ENCODE assay signal across 15 mouse cellular contexts in the genomic region with DNA sequence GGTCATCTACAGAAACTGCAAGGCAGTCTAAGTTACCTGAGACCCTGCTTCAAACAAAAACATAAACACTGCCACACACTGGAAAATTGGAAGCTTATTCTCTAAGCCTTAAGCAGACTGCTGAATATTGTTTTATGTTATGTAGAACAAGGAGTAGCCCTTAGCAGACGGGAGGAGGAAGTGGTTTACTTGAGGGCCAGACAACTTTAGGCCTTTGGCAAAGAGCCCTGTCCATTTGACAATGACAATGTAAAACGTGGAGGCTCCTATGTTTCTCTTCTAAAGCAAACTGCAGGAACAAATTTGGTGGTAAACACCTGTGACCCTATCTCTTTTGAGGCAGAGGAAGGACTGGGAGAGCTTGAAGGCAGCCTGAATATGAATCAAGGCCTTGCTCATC. TPM values are rescaled to one million over a fixed set of nuclear protein-coding genes. Genes with fewer than 3 reads are reported as not detected.
A peak's percentile ranks its signal among the peaks of the same experiment; 100 is the strongest.
DNase-seq lines count a peak whose midpoint lies in the region; ATAC-seq and TF ChIP-seq lines count a peak whose summit lies in the region.
"Had no signal": no experiment of that assay in that cellular context is flagged by ENCODE, and none has a peak within 500 bp of the region (broad histone marks: within the 10 kb centered on the region; RNA-seq: fewer than 3 reads in every experiment).

No protein-coding gene starts in this region.

- TF ChIP-seq CTCF in heart, adult 2 months (IDR thresholded peaks at IDR 0.05) = no peak
- TF ChIP-seq CTCF in lung, postnatal 0 days (IDR thresholded peaks at IDR 0.05) = no peak
- TF ChIP-seq CTCF in intestine, postnatal 0 days (IDR thresholded peaks at IDR 0.05; ENCODE audit: low read depth) = no peak

- TF ChIP-seq EP300 in heart, adult 2 months (IDR thresholded peaks at IDR 0.05; ENCODE audit: insufficient read depth, low read depth, low read length) = no peak
- TF ChIP-seq EP300 in lung, postnatal 0 days (IDR thresholded peaks at IDR 0.05) = no peak

- no peak overlapping the region for H3K4me3 ChIP-seq in heart, adult 2 months
- no peak overlapping the region for H3K4me3 ChIP-seq in kidney, embryonic 14.5 days (ENCODE audit: low read length)
- H3K4me3 ChIP-seq in lung, postnatal 0 days (ENCODE audit: low read depth, low read length) = no peak overlapping the region
- no peak overlapping the region for H3K4me3 ChIP-seq in intestine, postnatal 0 days (ENCODE audit: low read depth, low read length)
- H3K4me3 ChIP-seq in hindbrain, embryonic 14.5 days (replicated peaks; ENCODE audit: low read length) = no peak overlapping the region
- H3K4me3 ChIP-seq: left cerebral cortex, adult 2 months; limb, embryonic 13.5 days; neural tube, embryonic 12.5 days had no signal

- 17% methylated on average over 2 of the region's 2 CpGs for WGBS in heart, adult 2 months
- WGBS in kidney, embryonic 14.5 days = 47% methylated on average over 2 of the region's 2 CpGs
- WGBS in lung, postnatal 0 days = 4% methylated on average over 2 of the region's 2 CpGs
- 44% methylated on average over 2 of the region's 2 CpGs for WGBS in intestine, postnatal 0 days
- 54% methylated on average over 2 of the region's 2 CpGs for WGBS in hindbrain, embryonic 14.5 days

- intact Hi-C loops in heart, adult 2 months (cut with DNase I) = loop anchor here (2.0 kb wide), 1 partner anchor 49 kb away; no protein-coding TSS in a partner anchor

- H3K4me1 ChIP-seq in heart, adult 2 months (ENCODE audit: control insufficient read depth, insufficient read depth, low read length) = peaks cover 8% of the 10 kb centered on the region
- H3K4me1 ChIP-seq in kidney, embryonic 14.5 days (ENCODE audit: control insufficient read depth, insufficient read depth, low read length) = peaks cover 13% of the 10 kb centered on the region
- peaks cover 15% of the 10 kb centered on the region; the same call in 1 of the 2 replicates for H3K4me1 ChIP-seq in lung, postnatal 0 days (ENCODE audit: insufficient read depth, low read depth, low read length)
- 0 out of 2 replicates have a peak, but pooled peaks cover 5% of the 10 kb centered on the region for H3K4me1 ChIP-seq in intestine, postnatal 0 days (replicated peaks; ENCODE audit: control insufficient read depth, insufficient read depth, low read length)
- no peaks in the 10 kb centered on the region for H3K4me1 ChIP-seq in hindbrain, embryonic 14.5 days (replicated peaks; ENCODE audit: control insufficient read depth, insufficient read depth, low read length)
- H3K4me1 ChIP-seq: limb, embryonic 13.5 days; neural tube, embryonic 12.5 days had no signal

- H3K36me3 ChIP-seq in heart, adult 2 months (ENCODE audit: control insufficient read depth, insufficient read depth, low read length) = peaks cover 4% of the 10 kb centered on the region
- H3K36me3 ChIP-seq in kidney, embryonic 14.5 days (ENCODE audit: control insufficient read depth, insufficient read depth, low read length) = no peaks in the 10 kb centered on the region
- H3K36me3 ChIP-seq in lung, postnatal 0 days (ENCODE audit: insufficient read depth, low read length) = no peaks in the 10 kb centered on the region
- no peaks in the 10 kb centered on the region for H3K36me3 ChIP-seq in intestine, postnatal 0 days (ENCODE audit: control insufficient read depth, insufficient read depth)
- H3K36me3 ChIP-seq in hindbrain, embryonic 14.5 days (replicated peaks; ENCODE audit: control insufficient read depth, insufficient read depth) = no peaks in the 10 kb centered on the region
- H3K36me3 ChIP-seq: limb, embryonic 13.5 days; neural tube, embryonic 12.5 days had no signal

- H3K27ac ChIP-seq in heart, adult 2 months = peak overlapping the region; percentile 20; the same call in 1 of the 2 replicates
- peak overlapping the region; percentile 6; the same call in 1 of the 2 replicates for H3K27ac ChIP-seq in kidney, embryonic 14.5 days (ENCODE audit: low read depth, low read length)
- H3K27ac ChIP-seq in lung, postnatal 0 days (ENCODE audit: low read length) = peak overlapping the region; percentile 6; the same call in 1 of the 2 replicates
- H3K27ac ChIP-seq in intestine, postnatal 0 days (ENCODE audit: low read depth, low read length) = 0 out of 2 replicates have a peak overlapping the region, but pooled peaks have one; percentile 7
- H3K27ac ChIP-seq in hindbrain, embryonic 14.5 days = no peak overlapping the region
- H3K27ac ChIP-seq: left cerebral cortex, adult 2 months; limb, embryonic 13.5 days; neural tube, embryonic 12.5 days had no signal

- ATAC-seq in kidney, embryonic 14.5 days (ENCODE audit: low FRiP score, low TSS enrichment) = no peak
- ATAC-seq in lung, postnatal 0 days = no peak
- no peak for ATAC-seq in intestine, postnatal 0 days
- ATAC-seq in hindbrain, embryonic 14.5 days (ENCODE audit: low FRiP score) = no peak
- ATAC-seq: forebrain, postnatal 0 days had no signal

- no peak overlapping the region for H3K4me2 ChIP-seq in kidney, embryonic 14.5 days (replicated peaks; ENCODE audit: low read depth, low read length)
- H3K4me2 ChIP-seq in lung, postnatal 0 days (replicated peaks; ENCODE audit: low read depth, low read length) = no peak overlapping the region
- H3K4me2 ChIP-seq in intestine, postnatal 0 days (replicated peaks; ENCODE audit: low read depth) = no peak overlapping the region
- no peak overlapping the region for H3K4me2 ChIP-seq in hindbrain, embryonic 14.5 days (replicated peaks)
- H3K4me2 ChIP-seq: limb, embryonic 13.5 days; neural tube, embryonic 12.5 days had no signal

- no peaks in the 10 kb centered on the region for H3K79me2 ChIP-seq in heart, adult 2 months (replicated peaks; ENCODE audit: control insufficient read depth, insufficient read depth, low read length)

- DNase-seq in heart, adult 2 months = peak in 1 of 2 experiments; percentile 10
- no peak for DNase-seq in heart, postnatal 4 days
- no peak for DNase-seq in kidney, adult 8-10 months
- no peak for DNase-seq in lung, postnatal 0 days (ENCODE audit: low spot score)
- no peak for DNase-seq in lung, postnatal 4 days
- DNase-seq in hindbrain, embryonic 14.5 days (ENCODE audit: low spot score) = no peak
- DNase-seq: cerebellum, adult 11 months; cerebellum, postnatal 36 days; forebrain, postnatal 0 days; thymus, adult 18-20 months had no signal

- no peak overlapping the region for H3K9ac ChIP-seq in heart, adult 2 months (ENCODE audit: low read depth, low read length)
- H3K9ac ChIP-seq in kidney, embryonic 14.5 days (ENCODE audit: low read depth, low read length) = no peak overlapping the region
- H3K9ac ChIP-seq in lung, postnatal 0 days (replicated peaks; ENCODE audit: low read depth) = no peak overlapping the region
- H3K9ac ChIP-seq in intestine, postnatal 0 days (ENCODE audit: low read depth, low read length) = no peak overlapping the region
- no peak overlapping the region for H3K9ac ChIP-seq in hindbrain, embryonic 14.5 days
- H3K9ac ChIP-seq: forebrain, postnatal 0 days; limb, embryonic 13.5 days; neural tube, embryonic 12.5 days had no signal

- no peak for TF ChIP-seq POLR2A in heart, adult 2 months (IDR thresholded peaks at IDR 0.05; ENCODE audit: insufficient read depth, low read depth, low read length)

- no peaks in the 10 kb centered on the region for H3K27me3 ChIP-seq in heart, adult 2 months (ENCODE audit: control insufficient read depth, insufficient read depth, low read length)
- H3K27me3 ChIP-seq in kidney, embryonic 14.5 days (ENCODE audit: control insufficient read depth, insufficient read depth, low read length) = no peaks in the 10 kb centered on the region
- no peaks in the 10 kb centered on the region for H3K27me3 ChIP-seq in lung, postnatal 0 days (replicated peaks; ENCODE audit: insufficient read depth, low read length)
- no peaks in the 10 kb centered on the region for H3K27me3 ChIP-seq in intestine, postnatal 0 days (replicated peaks; ENCODE audit: control insufficient read depth, insufficient read depth, low read length)
- no peaks in the 10 kb centered on the region for H3K27me3 ChIP-seq in hindbrain, embryonic 14.5 days (ENCODE audit: control insufficient read depth, insufficient read depth, low read length)
- H3K27me3 ChIP-seq: limb, embryonic 13.5 days; neural tube, embryonic 12.5 days had no signal

- no peaks in the 10 kb centered on the region for H3K9me3 ChIP-seq in kidney, embryonic 14.5 days (ENCODE audit: control insufficient read depth, low read length)
- no peaks in the 10 kb centered on the region for H3K9me3 ChIP-seq in lung, postnatal 0 days (ENCODE audit: low read length)
- H3K9me3 ChIP-seq in intestine, postnatal 0 days (ENCODE audit: control insufficient read depth) = no peaks in the 10 kb centered on the region
- no peaks in the 10 kb centered on the region for H3K9me3 ChIP-seq in hindbrain, embryonic 14.5 days (ENCODE audit: control insufficient read depth, low read length)

RNA-seq across cellular contexts. Expression of a gene that starts 13.0 kb away (rescaled TPM):
- total RNA-seq in heart, adult 2 months (2021) = 10 to 100 TPM; 42.4 to 48.0 TPM
- polyA plus RNA-seq in heart, adult 2 months (2012; rRNA removed) = 14.8 and 34.7 TPM in 2 replicates
- total RNA-seq in heart, postnatal 4 days (2021) = 10 to 100 TPM; 21.2 to 25.3 TPM
- polyA plus RNA-seq in kidney, embryonic 14.5 days (2014; fragmentation: Nextera tagmentation; extraction: Ambion mirVana) = 31.7 and 43.7 TPM in 2 replicates
- polyA plus RNA-seq in lung, postnatal 0 days (2015; fragmentation: Nextera tagmentation; extraction: Ambion mirVana) = 40.6 and 40.7 TPM in 2 replicates
- polyA plus RNA-seq in intestine, postnatal 0 days (2015; fragmentation: Nextera tagmentation; extraction: Ambion mirVana) = 8.7 TPM in 2 replicates
- polyA plus RNA-seq in hindbrain, embryonic 14.5 days (2014; fragmentation: Nextera tagmentation; extraction: Ambion mirVana) = 24.9 and 28.0 TPM in 2 replicates
